25 mouse cellular contexts compared by ENCODE assay signal in the genomic region with DNA sequence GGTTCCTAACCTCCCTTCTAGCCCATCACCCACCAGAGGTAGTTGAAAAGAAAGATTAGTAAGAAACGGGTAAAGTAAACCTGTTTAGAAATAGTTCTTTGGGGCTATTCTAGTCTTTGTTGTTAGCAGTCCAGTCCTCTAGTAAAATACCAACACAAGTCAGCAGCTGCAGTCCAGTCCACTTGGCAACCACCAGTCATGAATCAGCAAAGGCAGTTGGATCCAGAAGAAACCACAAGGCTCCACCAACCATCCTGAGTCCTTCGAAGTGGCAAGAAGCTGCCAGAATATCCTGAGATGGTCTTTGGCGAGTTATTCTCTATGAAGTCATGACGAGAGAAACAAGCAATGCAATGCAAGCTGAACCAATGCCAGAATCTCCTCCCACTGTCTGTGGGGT.
DNase-seq lines count a peak whose midpoint lies in the region; ATAC-seq lines count a peak whose summit lies in the region.
"Had no signal": no experiment of that assay in that cellular context is flagged by ENCODE, and none has a peak within 500 bp of the region (broad histone marks: within the 10 kb centered on the region; RNA-seq: fewer than 3 reads in every experiment).

No protein-coding gene starts in this region.

- intact Hi-C loops in left cerebral cortex, postnatal 36 days (cut with DNase I), result loop anchor here (5.0 kb wide), 1 partner anchor 200 kb away; the partner anchor contains the start of gene Snx18

- H3K4me3 ChIP-seq in forebrain, embryonic 16.5 days (replicated peaks; ENCODE audit: low read length), result no peak overlapping the region

- H3K9ac ChIP-seq in forebrain, embryonic 16.5 days (replicated peaks; ENCODE audit: low read depth, low read length), result no peak overlapping the region

- H3K36me3 ChIP-seq in forebrain, embryonic 16.5 days (ENCODE audit: control insufficient read depth, insufficient read depth), result no peaks in the 10 kb centered on the region
- H3K36me3 ChIP-seq: G1E had no signal

- ATAC-seq in forebrain, embryonic 16.5 days, result no peak
- ATAC-seq: activated CD4-positive, CD25-positive, alpha-beta regulatory T cell, adult 4 months; CD4-positive, CD25-positive, alpha-beta regulatory T cell, adult 4 months; Patski had no signal

- H3K4me2 ChIP-seq in forebrain, embryonic 16.5 days (ENCODE audit: low read length), result no peak overlapping the region

- DNase-seq in 3134 (ENCODE audit: extremely low read depth, insufficient read length, low spot score) (peak; percentile 73), 3T3-L1 (ENCODE audit: low read depth, low spot score) (peak; percentile 52), 416B (ENCODE audit: low read depth) (peak; percentile 11)
- peak; percentile 72 for DNase-seq in fibroblast of lung, adult 2 months (ENCODE audit: low read depth)
- no peak for DNase-seq in kidney, postnatal 4 days
- DNase-seq in left cerebral cortex, postnatal 36 days (ENCODE audit: low spot score in 2 of 2), result no peak
- DNase-seq in adrenal gland, postnatal 10 days, result no peak
- DNase-seq: adrenal gland, adult 2 months; adrenal gland, adult 8-10 months; adrenal gland, postnatal 14 days; adrenal gland, postnatal 25 days; adrenal gland, postnatal 36 days; B cell, adult 2 months; cerebellum, adult 11 months; cerebellum, adult 11-12 months; cerebellum, adult 18-20 months; cerebellum, adult 2 months; cerebellum, adult 8-10 months; cerebellum, adult 9-10 months had no signal

- H3K27ac ChIP-seq in forebrain, embryonic 16.5 days (ENCODE audit: low read length), result no peak overlapping the region

- peaks cover 15% of the 10 kb centered on the region for H3K4me1 ChIP-seq in forebrain, embryonic 16.5 days (replicated peaks; ENCODE audit: control insufficient read depth, insufficient read depth, low read length)

- 90% methylated on average over 4 of the region's 4 CpGs for WGBS in forebrain, embryonic 16.5 days

- H3K27me3 ChIP-seq in forebrain, embryonic 16.5 days (replicated peaks; ENCODE audit: control insufficient read depth, insufficient read depth, low read length), result no peaks in the 10 kb centered on the region
- H3K27me3 ChIP-seq: CH12.LX, Patski had no signal

- H3K9me3 ChIP-seq in forebrain, embryonic 16.5 days (ENCODE audit: control insufficient read depth, low read length), result no peaks in the 10 kb centered on the region
- H3K9me3 ChIP-seq: G1E had no signal

Comparison
In these comparisons a context has a peak if more than half of its experiments do, and no peak if none do; other contexts are left out.
1. DNase-seq: peak in 3134 (single experiment), 3T3-L1 (single experiment), 416B (single experiment) and fibroblast of lung, adult 2 months (single experiment); none in kidney, postnatal 4 days (0 of 2), left cerebral cortex, postnatal 36 days (0 of 2) and adrenal gland, postnatal 10 days (single experiment).